Mouse (Mus musculus): ENCODE measurements around the gene Cxcl10.

- no peak for TF ChIP-seq POLR2A (IDR thresholded peaks at IDR 0.05; ENCODE audit: insufficient read depth, low read depth, low read length)
- no peak for TF ChIP-seq CTCF (IDR thresholded peaks at IDR 0.05)
These were observed 26.1 kb downstream of the Cxcl10 start for GRCm38 (mm10) chr5:92322612-92323011.

All from heart, adult 2 months (tissue).